ENCODE assay signal across 25 mouse cellular contexts in genomic region chr5:92052866-92053265, GRCm38 (mm10). TPM values are rescaled to one million over a fixed set of nuclear protein-coding genes. Genes with fewer than 3 reads are reported as not detected.
"Had no signal": no experiment of that assay in that cellular context is flagged by ENCODE, and none has a peak within 500 bp of the region (broad histone marks: within the 10 kb centered on the region; RNA-seq: fewer than 3 reads in every experiment).

No protein-coding gene starts in this region.

- H3K9me3 ChIP-seq: heart, embryonic 13.5 days; heart, embryonic 15.5 days; hindbrain, embryonic 13.5 days; hindbrain, embryonic 15.5 days; kidney, embryonic 15.5 days; limb, embryonic 13.5 days had no signal

- H3K27ac ChIP-seq: gastrocnemius, adult 2 months; heart, embryonic 13.5 days; heart, embryonic 15.5 days; hindbrain, embryonic 13.5 days; hindbrain, embryonic 15.5 days; hindbrain, postnatal 0 days; kidney, embryonic 15.5 days; kidney, postnatal 0 days; limb, embryonic 13.5 days had no signal

- DNase-seq: gastrocnemius, adult 2 months; gastrocnemius, postnatal 10 days; gastrocnemius, postnatal 25 days; heart, adult 18-20 months; heart, postnatal 14 days; heart, postnatal 36 days; kidney, adult 11 months; kidney, adult 2 months; kidney, adult 9 months; kidney, postnatal 14 days; kidney, postnatal 36 days; layer of hippocampus, adult 9-11 months; layer of hippocampus, postnatal 36 days; left cerebral cortex, postnatal 4 days had no signal

- H3K4me3 ChIP-seq: gastrocnemius, adult 2 months; heart, embryonic 13.5 days; heart, embryonic 15.5 days; hindbrain, embryonic 13.5 days; hindbrain, embryonic 15.5 days; kidney, embryonic 15.5 days; limb, embryonic 13.5 days had no signal

- H3K9ac ChIP-seq: heart, embryonic 13.5 days; heart, embryonic 15.5 days; hindbrain, embryonic 13.5 days; hindbrain, embryonic 15.5 days; kidney, embryonic 15.5 days; limb, embryonic 13.5 days had no signal

- H3K4me1 ChIP-seq: heart, embryonic 13.5 days; heart, embryonic 15.5 days; hindbrain, embryonic 13.5 days; hindbrain, embryonic 15.5 days; kidney, embryonic 15.5 days; limb, embryonic 13.5 days had no signal

- ATAC-seq: hindbrain, postnatal 0 days; intestine, embryonic 16.5 days had no signal

- H3K27me3 ChIP-seq: heart, embryonic 13.5 days; heart, embryonic 15.5 days; hindbrain, embryonic 15.5 days; kidney, embryonic 15.5 days; limb, embryonic 13.5 days had no signal

- H3K4me2 ChIP-seq: heart, embryonic 11.5 days; heart, embryonic 13.5 days; heart, embryonic 15.5 days; hindbrain, embryonic 13.5 days; hindbrain, embryonic 15.5 days; kidney, embryonic 15.5 days; limb, embryonic 13.5 days had no signal

RNA-seq across cellular contexts. Expression of gene Cdkl2, which starts 9.2 kb away (rescaled TPM):
- total RNA-seq: hematopoietic stem cell, adult 5-6 weeks had no signal
